ENCODE assay signal across 13 mouse cellular contexts in genomic region chr4:62705013-62705412, GRCm38 (mm10).
DNase-seq lines count a peak whose midpoint lies in the region; ATAC-seq and TF ChIP-seq lines count a peak whose summit lies in the region.
"Had no signal": no experiment of that assay in that cellular context is flagged by ENCODE, and none has a peak within 500 bp of the region (broad histone marks: within the 10 kb centered on the region; RNA-seq: fewer than 3 reads in every experiment).

No protein-coding gene starts in this region.

- H3K9me3 ChIP-seq in kidney, embryonic 15.5 days (replicated peaks) = no peaks in the 10 kb centered on the region
- H3K9me3 ChIP-seq in limb, embryonic 12.5 days = no peaks in the 10 kb centered on the region
- H3K9me3 ChIP-seq: forebrain, embryonic 12.5 days; liver, embryonic 15.5 days; midbrain, embryonic 15.5 days had no signal

- no peak overlapping the region for H3K4me2 ChIP-seq in kidney, embryonic 15.5 days
- H3K4me2 ChIP-seq in limb, embryonic 12.5 days = no peak overlapping the region
- H3K4me2 ChIP-seq: forebrain, embryonic 12.5 days; liver, embryonic 15.5 days; midbrain, embryonic 15.5 days had no signal

- 77% methylated on average over 10 of the region's 10 CpGs for WGBS in kidney, embryonic 15.5 days
- WGBS in kidney, adult 2 months = 82% methylated on average over 10 of the region's 10 CpGs
- 60% methylated on average over 10 of the region's 10 CpGs for WGBS in limb, embryonic 12.5 days

- no peak for ATAC-seq in kidney, embryonic 15.5 days (replicated peaks; ENCODE audit: low FRiP score)
- ATAC-seq in limb, embryonic 12.5 days (ENCODE audit: insufficient number of reproducible peaks, insufficient read depth, low FRiP score, low TSS enrichment, low read depth) = peak; percentile 30; the same call in 1 of the 2 replicates

- H3K4me3 ChIP-seq in kidney, embryonic 15.5 days (replicated peaks) = no peak overlapping the region
- no peak overlapping the region for H3K4me3 ChIP-seq in kidney, adult 2 months (ENCODE audit: insufficient read depth, low read depth, low read length)
- H3K4me3 ChIP-seq in limb, embryonic 12.5 days (replicated peaks) = no peak overlapping the region
- H3K4me3 ChIP-seq: forebrain, embryonic 12.5 days; liver, embryonic 15.5 days; midbrain, embryonic 15.5 days had no signal

- DNase-seq in embryo, embryonic 10 days (ENCODE audit: low spot score) = peak; percentile 29
- no peak for DNase-seq in embryo, embryonic 9.5 days (ENCODE audit: extremely low spot score)
- no peak for DNase-seq in kidney, adult 2 months
- peak; percentile 24 for DNase-seq in embryo, embryonic 11 days
- DNase-seq in layer of hippocampus, postnatal 36 days = no peak
- DNase-seq in layer of hippocampus, adult 8-10 months (ENCODE audit: low spot score in 2 of 2) = no peak
- DNase-seq: adrenal gland, adult 2 months; cerebellum, adult 2 months had no signal

- TF ChIP-seq CTCF in kidney, adult 2 months (conservative IDR thresholded peaks at IDR 0.05; ENCODE audit: insufficient read depth, insufficient read length, low read depth, low read length) = no peak

- peaks cover 53% of the 10 kb centered on the region for H3K4me1 ChIP-seq in kidney, embryonic 15.5 days
- H3K4me1 ChIP-seq in kidney, adult 2 months (ENCODE audit: control insufficient read depth, insufficient read depth, low read length) = peaks cover 3% of the 10 kb centered on the region; the same call in 1 of the 2 replicates
- H3K4me1 ChIP-seq in limb, embryonic 12.5 days (replicated peaks) = peaks cover 36% of the 10 kb centered on the region
- H3K4me1 ChIP-seq: liver, embryonic 15.5 days had no signal

- peak overlapping the region; percentile 66 for H3K27ac ChIP-seq in kidney, embryonic 15.5 days
- no peak overlapping the region for H3K27ac ChIP-seq in kidney, adult 2 months (ENCODE audit: insufficient read depth, low read depth, low read length)
- H3K27ac ChIP-seq in limb, embryonic 12.5 days = peak overlapping the region; percentile 69
- H3K27ac ChIP-seq: forebrain, embryonic 12.5 days; liver, embryonic 15.5 days; midbrain, embryonic 15.5 days had no signal

- TF ChIP-seq POLR2A in kidney, adult 2 months (IDR thresholded peaks at IDR 0.05; ENCODE audit: low read depth, low read length) = no peak

- peaks cover 34% of the 10 kb centered on the region for H3K36me3 ChIP-seq in kidney, embryonic 15.5 days
- no peaks in the 10 kb centered on the region for H3K36me3 ChIP-seq in kidney, adult 2 months (ENCODE audit: control insufficient read depth, insufficient read depth, low read length)
- H3K36me3 ChIP-seq in limb, embryonic 12.5 days = peaks cover 34% of the 10 kb centered on the region

- no peak overlapping the region for H3K9ac ChIP-seq in kidney, embryonic 15.5 days
- H3K9ac ChIP-seq in limb, embryonic 12.5 days (replicated peaks) = 0 out of 2 replicates have a peak overlapping the region, but pooled peaks have one; percentile 23
- H3K9ac ChIP-seq: forebrain, embryonic 12.5 days; liver, embryonic 15.5 days; midbrain, embryonic 15.5 days had no signal

- H3K27me3 ChIP-seq in kidney, embryonic 15.5 days = no peaks in the 10 kb centered on the region
- no peaks in the 10 kb centered on the region for H3K27me3 ChIP-seq in kidney, adult 2 months (replicated peaks; ENCODE audit: control insufficient read depth, insufficient read depth, low read length)
- no peaks in the 10 kb centered on the region for H3K27me3 ChIP-seq in limb, embryonic 12.5 days
- H3K27me3 ChIP-seq: forebrain, embryonic 12.5 days; liver, embryonic 15.5 days; midbrain, embryonic 15.5 days had no signal

Comparison
In these comparisons a context has a peak if more than half of its experiments do, and no peak if none do; other contexts are left out.
1. DNase-seq: peak in embryo, embryonic 10 days (single experiment) and embryo, embryonic 11 days (single experiment); none in embryo, embryonic 9.5 days (single experiment), kidney, adult 2 months (single experiment), layer of hippocampus, postnatal 36 days (0 of 2) and layer of hippocampus, adult 8-10 months (0 of 2).